Mouse (Mus musculus): ENCODE data around the gene Gm20388.

DNA sequence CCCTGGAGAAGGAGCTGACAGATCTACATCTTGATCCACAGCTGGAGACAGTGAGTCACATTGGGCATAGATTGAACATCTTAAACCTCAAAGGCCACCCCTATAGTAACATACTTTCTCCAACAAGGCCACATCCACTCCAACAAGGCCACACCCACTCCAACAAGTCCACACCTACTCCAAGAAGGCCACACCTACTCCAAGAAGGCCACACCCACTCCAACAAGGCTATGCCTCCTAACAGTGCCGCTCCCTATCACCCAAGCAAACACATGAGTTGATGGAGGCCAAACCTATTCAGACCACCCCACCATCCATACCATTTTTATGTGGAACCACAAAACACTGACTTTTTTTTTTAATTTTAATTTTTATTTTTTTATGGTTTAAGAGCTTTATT lies 3756.2 kb downstream of the Gm20388 start:
- no peak for TF ChIP-seq POLR2A (IDR thresholded peaks at IDR 0.05; ENCODE audit: borderline replicate concordance, control insufficient read depth, low read depth, low read length)
- no peak for TF ChIP-seq CTCF (IDR thresholded peaks at IDR 0.05; ENCODE audit: control insufficient read depth, insufficient read depth, low read length)

All from bone marrow, adult 2 months (tissue).